Mouse (Mus musculus) frontal cortex, postnatal 10 days (tissue): ENCODE data around the gene Tbr1.
A peak's percentile ranks its signal among the peaks of the same experiment; 100 is the strongest.

ENCODE experiments used
- DNase-seq, 2 experiments: peaks; one replicate each; pipeline ENCODE4 v3.0.0; 2022; ENCODE audit warnings: low spot score in 2 of 2, mixed read lengths in 1 of 2

Tbr1 gene

DNA sequence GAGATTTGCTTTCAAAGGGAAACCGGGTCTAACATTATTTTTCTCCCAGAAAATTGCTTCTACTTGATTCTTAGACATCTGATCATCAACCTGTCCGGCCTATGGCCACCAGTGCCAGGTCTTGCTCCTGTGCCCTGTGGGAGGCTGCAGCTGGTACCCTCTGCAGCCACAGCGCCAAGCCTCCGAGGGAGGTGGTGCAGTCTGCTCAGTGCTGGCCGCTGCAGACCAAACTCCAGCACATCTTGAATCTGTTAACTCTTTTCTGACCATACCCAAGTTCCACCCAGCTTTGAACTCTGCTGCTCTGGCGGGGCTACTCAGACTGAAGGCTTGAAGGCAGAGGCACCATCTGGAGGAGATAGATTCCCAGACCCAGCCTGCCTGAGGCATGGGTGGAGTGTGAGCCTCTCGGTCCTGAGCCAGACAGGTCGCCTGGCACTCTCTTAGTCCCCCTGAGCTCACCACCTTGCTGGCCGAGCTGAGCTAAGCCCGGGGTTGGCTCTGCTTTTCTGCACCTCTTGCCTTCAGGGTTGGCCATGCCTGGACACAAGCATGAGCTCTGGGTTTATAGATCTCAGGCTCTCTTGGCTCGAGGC lies at the start of gene Tbr1:
Gene Tbr1, plus strand, starts transcription at position 275 of the 596 bp plus-strand sequence.
- peak in 1 of 2 experiments; percentile 25 for DNase-seq

DNA sequence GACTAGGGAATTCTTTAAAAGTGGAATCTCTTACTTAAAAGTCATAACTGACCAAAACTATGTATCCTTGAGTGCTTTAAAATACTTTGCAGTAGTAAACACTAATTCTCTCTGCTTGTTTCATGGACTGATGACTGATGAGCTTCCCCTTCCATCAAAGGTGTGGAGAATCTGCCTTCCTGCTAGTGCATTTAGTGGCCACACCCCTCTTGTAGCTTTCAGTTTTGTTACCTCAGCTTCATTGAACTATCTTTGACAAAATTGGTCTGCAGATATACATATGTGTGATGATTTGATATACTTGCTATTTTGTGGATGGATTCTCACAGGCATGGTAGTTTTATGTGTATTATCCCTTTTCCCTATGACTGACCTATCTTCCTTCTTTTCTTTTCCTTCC lies 47.7 kb upstream of the Tbr1 start:
- DNase-seq, result no peak

DNA sequence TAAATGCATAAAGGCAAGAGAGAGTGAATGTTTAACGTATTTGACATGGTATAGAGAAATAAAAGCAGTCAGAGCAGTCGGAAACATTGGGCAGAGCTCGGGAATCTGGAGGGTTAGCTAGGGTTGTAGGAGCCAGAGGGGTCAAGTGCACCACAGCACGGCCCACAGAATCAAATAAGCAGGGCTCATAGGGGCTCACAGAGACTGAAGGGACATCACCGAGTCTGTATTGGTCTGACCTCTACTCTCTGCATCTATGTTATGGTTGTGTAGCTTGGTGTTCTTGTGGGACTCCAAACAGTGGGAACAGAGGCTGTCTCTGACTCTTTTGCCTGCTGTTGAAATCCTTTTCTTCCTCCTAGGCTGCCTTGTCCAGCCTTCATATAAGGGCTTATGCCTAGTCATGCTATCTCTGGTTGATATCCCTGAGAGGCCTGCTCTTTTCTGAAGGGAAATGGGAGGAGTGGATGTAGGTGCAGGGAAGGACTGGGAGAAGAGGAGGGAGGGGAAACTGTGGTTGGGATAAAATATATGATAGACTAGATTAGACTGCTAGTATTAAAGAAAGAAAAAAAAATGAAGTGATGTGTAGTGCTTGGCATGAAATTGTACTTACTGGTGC lies 43.4 kb upstream of the Tbr1 start:
- no peak for DNase-seq

DNA sequence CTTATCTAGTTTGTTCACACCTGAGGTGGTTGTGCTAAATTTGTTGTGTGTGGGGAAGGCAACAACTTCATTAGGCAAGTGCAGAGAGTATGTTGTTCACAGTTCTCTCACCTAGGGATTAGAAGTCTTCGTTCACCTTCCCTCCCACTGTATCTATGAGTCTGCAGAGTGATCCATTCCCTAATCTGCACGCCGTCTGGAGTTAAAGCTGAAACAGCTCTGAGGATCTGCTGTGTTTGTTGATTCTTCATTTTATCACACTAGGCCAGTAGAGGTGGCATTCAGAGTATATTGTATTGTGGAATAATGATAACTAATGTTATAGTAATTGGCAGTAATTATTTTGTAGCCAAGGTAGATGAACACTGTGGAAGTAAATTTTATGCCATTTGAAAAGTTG lies 42.7 kb upstream of the Tbr1 start:
- no peak for DNase-seq

DNA sequence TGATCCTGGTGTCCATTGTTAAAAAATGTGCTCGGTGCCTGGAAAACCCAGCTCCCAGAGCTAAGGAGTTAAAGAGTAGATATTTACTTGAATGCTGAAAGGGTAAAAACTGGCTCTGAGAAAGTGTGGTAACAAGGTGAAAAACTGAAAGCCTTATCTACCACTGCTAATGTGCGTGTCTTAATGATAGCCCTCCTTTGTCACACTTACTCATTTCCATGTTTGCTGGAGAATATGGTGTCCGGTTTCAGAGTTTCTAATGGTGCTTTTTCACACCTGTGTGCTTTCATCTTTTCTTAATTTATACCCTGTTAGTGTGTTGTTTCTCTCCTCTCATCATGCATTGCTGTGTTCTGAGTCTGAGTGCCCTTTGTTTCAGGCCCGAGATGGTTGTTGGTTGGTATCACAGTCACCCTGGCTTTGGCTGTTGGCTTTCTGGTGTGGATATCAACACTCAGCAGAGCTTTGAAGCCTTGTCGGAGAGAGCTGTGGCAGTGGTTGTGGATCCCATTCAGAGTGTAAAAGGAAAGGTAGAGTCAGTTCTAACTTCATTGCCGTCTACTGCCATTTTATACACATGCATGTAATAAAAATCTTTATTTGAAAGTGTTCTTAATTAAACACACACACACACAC lies 38.1 kb upstream of the Tbr1 start:
- no peak for DNase-seq

DNA sequence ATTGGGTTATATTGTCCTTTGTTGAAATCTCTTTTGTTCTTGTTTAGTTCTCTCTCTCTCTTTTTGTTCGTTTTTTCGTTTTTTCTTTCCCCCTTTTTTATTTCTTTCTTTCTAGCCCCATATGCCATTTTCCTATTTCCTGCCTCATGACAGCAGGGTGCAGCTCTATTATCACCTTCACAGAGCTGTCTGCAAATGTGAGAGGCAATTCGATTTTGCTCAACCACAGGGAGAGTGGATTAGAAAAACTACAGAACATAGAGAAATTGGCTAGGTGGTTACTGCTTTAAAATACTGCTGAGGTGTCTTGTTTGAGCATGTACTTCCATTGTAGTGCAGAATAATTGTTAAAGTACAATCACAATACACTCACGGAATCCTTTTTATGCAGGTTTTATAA lies 37.2 kb upstream of the Tbr1 start:
- no peak for DNase-seq

DNA sequence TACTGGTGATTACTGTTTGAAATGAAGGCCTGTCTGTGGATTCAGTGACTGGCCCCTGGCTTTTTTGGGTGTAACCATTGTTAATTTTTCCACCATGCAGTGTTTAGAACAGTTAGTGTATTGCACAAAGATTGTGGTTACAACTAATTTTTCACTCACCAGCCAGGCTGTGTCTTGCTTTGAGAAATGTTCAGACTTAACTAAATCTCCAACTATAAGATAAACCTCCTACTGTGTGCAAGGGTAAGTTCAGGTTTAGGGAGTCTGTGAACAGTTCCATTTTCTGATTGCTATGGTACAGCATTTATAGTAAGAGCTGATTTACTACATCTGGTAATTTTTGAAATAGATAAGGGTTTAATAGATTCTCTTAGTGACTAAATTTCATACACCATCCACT lies 21.9 kb upstream of the Tbr1 start:
- DNase-seq, result no peak

DNA sequence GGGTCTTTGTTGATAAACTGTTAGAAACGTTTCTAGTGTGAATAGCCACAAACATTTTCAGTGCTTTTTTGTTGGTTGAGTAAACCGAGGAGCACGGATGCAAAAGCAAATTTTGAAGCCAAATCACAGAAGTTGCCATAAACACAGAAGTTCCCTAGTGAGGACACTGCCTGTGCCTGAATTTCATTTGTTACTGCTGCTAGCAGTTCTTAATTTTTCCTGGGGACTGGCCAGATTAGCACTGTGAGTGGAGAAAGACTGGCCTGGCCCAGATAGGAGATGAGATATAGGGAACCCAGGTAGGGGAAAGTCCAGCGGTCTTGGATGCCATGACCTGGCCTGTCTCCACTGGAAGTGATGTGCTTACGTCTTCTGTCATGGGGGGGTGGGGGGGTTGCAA lies 7.8 kb upstream of the Tbr1 start:
- no peak for DNase-seq

DNA sequence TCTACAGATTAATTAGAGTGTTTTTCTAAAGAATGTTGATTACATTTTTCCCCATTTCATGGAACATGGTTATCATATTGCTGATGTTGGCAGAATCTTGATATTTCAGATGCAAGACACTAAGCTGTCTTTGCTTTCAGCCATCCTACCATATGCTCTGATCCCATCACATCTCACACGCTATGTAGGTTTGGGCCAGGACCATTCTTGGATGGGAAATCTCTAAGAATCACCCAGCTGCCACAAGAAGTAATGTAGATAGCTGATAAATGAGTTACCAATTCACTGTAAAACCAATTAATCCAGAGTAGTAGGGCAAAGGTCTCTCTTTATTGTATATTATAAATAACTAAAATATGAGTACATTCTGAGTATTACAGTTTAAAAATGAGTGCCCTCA lies 4.7 kb upstream of the Tbr1 start:
- DNase-seq, result no peak

DNA sequence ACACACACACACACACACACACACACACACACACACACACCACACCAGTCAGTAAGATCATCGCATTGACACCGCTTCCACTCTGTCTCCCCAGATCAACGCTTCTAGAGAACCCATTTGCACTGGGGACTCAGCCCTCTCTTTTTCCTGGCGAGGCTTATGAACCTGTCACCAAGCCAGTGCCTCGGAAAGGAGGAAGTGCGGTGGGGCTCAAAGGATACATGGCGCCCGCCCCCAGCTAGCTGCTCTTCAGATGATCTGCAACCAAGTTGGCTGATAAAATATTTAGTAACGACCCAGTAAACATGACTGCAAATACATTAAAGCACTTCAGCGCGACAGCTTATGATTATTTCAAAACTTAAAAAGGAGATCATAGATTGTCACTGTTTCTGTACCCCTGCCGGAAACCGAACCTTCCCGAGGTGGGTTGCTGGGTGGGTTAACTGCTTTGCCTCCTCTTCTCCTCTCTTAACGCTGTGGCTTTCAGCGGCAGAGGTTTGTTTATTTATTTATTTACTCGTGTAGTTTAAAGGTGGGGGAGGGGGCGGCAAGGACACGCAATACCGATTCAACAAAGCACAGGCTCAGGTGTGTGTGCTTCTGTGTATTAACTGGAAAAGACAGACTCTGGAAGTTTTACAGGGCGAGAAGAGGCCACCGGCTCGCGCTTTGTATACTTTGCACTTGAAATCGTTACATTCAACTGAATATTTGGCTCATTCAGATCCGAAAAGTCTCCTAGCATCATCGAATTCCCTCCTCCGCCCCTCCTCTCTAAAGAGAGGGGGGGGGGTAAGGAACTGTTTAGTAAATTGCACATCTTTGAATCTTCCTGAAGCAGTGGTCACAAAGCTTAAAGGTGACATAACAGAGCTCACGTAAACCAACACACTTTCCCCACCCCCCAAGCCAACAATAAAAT lies 975 bp downstream of the Tbr1 start:
- DNase-seq, result peak in 1 of 2 experiments; percentile 23

DNA sequence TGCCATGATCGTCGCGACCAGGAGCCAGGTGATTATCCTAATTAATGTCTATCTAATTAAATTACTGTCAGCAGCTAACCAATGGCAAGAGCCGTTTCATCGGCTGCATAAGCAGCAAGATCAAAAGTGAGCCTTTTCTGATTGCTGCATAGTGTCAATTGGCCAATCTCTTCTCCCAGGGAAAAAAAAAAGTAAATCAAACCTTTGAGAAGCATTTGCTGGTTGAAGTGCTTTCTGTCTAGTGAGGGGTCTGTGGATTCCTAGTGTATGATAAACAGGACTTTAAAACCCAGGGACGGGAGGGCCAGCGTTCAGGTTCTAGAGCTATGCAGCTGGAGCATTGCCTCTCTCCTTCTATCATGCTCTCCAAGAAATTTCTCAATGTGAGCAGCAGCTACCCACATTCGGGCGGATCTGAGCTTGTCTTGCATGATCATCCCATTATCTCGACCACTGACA lies 1.7 kb downstream of the Tbr1 start:
- DNase-seq, result peak; percentile 48 to 52

DNA sequence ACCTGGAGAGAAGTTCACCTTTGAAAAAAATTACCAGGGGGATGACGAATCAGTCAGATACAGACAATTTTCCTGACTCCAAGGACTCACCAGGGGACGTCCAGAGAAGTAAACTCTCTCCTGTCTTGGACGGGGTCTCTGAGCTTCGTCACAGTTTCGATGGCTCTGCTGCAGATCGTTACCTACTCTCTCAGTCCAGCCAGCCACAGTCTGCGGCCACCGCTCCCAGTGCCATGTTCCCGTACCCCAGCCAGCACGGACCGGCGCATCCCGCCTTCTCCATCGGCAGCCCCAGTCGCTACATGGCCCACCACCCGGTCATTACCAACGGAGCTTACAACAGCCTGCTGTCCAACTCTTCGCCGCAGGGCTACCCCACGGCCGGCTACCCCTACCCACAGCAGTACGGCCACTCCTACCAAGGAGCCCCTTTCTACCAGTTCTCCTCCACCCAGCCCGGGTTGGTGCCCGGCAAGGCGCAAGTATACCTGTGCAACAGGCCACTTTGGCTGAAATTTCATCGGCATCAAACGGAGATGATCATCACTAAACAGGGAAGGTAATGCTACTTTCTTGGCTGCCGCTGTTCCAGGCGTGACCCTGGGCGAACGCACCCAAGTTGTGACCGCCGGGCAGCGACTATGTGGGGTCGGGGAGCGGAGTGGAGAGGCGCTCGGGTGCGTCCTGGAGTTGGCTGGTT lies 2.3 kb downstream of the Tbr1 start:
- peak in 1 of 2 experiments; percentile 36 for DNase-seq

DNA sequence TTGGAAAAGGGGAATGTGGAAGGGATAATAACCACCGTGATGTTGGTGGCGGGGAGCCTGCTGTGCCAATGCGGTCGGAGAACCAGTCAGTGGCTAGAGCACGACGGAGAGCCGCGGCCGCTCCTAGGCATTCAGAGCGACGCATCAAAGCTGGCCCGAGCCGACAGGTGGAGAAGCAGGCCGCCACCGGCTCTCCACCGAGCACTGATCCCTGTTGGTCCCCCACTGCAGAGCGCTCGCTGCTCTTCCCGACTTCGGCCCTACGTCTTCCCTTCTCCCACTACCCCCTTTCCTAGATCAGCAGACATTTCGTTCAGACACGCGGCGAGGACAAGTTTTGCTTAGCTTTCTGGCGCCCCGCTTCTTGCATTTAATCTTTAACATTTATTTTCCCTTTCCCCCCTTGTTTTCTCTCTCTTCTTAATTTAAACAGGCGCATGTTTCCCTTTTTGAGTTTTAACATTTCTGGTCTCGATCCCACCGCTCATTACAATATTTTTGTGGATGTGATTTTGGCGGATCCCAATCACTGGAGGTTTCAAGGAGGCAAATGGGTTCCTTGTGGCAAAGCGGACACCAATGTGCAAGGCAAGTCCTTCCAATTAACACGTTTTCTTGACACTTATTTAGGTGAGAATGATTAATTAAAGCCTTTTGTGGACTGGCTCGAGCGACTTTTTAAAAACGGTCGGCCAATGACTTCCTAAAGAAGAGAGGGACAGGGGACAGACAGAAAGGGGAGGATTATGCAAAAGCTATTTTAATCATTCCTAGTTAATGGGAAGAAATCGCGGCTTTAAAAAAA lies 3.0 kb downstream of the Tbr1 start:
- DNase-seq, result no peak

DNA sequence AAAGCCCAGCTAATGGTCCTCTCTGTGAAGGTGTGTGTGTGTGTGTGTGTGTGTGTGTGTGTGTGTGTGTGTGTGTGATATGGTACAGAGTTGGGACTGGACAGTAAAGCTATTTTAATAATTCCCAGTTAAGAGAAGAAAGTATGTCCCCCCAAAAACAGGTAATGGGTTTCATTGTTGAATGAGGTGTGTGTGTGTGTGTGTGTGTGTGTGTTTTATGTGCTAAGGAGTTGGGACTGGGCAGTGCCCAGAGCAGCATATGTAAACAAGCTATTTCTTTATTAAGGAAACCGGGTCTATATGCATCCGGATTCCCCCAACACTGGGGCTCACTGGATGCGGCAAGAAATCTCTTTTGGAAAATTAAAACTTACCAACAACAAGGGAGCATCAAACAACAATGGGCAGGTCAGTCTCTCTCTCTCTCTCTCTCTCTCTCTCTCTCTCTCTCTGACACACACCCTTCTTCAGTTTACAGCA lies 3.7 kb downstream of the Tbr1 start:
- no peak for DNase-seq

DNA sequence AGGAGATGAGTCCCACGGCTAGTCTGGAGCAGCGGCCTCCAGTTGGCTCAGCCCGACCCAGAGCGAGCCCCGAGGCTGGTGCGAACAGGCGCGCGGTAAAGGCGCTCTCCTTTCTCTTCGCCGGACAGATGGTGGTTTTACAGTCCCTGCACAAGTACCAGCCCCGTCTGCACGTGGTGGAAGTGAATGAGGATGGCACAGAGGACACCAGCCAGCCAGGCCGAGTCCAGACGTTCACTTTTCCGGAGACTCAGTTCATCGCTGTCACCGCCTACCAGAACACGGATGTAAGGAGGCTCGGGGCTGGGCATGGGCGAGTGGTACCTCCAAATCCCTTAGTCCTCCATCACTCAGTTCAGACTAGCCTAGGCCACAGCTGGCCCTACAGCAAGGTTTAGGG lies 4.4 kb downstream of the Tbr1 start:
- peak in 1 of 2 experiments; percentile 21 for DNase-seq

DNA sequence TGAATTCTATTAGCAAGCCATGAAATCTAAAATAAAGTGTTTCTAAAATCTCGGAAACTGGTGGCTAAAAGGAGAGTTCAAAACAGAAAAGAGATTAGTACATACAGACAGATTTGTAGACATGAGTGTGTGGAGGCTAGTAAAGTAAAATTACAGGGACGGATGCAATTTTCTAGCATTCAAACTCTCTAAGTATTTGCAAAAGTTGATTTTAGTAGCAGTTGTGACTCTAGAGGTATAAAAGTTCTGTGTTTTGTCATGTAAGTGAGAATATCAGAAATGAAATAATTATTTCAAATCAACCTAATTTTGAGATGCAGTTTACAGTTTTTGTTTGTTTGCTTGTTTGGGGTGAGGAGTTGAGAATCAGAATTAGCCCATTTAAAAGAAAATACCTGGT lies 5.1 kb downstream of the Tbr1 start:
- no peak for DNase-seq

DNA sequence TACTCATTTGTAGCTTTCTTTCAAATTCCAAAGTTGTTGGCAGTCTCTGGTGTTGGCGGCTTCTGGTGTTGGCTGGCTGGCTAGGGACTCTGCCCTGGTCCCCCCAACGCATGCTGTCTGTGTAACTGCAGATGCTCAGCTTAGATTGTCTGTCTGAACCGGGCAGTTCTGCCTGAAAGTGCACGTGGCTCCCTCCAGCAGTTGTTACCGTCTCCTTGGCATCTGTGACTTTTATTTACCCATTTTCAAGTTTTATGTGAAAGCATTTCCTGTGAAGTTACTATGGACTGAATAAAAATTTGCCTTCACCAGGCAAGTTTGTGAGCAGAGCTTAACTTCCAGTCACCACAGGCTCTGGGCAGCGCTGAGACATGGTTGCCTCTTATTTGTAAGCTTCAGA lies 6.0 kb downstream of the Tbr1 start:
- no peak for DNase-seq

DNA sequence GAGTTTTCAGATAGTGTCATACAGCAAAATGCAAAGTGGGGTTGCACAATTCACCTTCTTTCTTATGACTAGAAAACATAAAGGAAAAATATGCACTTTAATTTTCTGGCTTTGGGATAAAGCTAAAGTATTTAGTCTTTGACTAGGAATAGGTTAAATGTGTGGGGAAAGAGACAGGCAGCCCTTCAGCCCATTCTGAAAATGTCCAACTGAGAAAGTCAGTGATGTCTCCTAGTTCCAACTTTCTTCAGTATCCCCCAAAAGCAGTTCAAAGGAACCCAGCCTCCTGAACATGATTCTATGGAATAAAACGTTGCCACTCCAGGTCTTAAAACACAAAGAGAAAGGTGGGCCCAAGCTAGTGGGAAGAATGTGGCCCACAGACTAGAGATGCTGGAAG lies 6.7 kb downstream of the Tbr1 start:
- no peak for DNase-seq

DNA sequence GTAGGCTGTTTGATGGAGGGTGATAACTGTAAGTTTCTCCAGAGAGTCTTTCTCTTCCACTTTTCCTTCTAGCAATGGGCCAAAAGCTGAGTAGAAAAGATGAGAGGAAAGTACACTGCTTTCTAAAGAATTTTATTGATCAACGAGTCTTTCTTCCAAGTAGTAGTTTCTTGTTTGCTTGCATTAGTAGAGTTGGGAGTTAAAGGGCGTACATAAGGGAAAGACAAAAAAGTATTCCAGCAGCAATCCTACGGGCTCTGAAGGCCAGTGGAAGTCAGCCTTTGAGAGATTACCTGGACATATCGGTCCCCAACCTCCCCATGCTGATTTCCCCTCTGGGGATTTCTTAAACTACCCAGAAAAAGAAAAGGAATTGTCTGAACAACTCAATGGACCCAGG lies 8.0 kb downstream of the Tbr1 start:
- DNase-seq, result no peak

DNA sequence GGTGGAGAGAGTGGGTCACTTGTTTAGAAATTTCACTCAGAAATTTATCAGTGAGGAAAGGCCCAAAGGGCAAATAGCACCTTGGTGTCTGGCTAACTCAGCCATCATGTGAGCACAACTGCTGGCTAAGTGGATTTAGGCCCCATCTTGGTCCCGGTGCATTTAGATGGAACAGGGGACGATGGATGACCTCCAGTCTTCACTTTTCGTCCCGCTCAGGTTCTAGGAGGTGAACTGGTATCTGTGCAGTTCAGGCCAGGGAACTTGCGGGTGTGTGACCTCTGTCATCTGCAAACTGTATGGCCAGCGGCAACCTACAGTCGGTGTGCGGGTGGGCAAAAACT lies 8.4 kb downstream of the Tbr1 start:
- no peak for DNase-seq
